Mouse (Mus musculus): Measurements from ENCODE around the gene Clasp1.

DNA sequence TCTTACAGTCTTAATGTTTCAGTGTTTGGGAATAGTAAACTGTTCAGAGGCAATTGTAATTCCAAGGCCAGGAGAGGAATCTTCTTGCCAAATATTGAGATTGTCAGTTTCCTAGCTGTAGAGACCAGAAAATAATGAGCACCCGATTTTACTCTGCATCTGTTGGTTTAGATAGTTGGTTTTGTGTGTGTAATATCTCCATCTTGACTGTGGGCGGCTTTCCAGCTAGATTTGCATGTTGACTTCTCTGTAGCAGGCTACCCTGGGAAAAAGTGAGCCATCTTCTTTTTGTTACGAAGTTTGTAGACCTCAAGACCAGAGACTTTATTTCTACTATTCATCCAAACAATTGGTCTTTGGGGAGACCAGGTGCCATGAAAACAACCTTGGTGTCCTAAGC lies 142.4 kb downstream of the Clasp1 start:
- TF ChIP-seq CTCF (IDR thresholded peaks at IDR 0.05; ENCODE audit: low read depth) (no peak), EP300 (IDR thresholded peaks at IDR 0.05; ENCODE audit: low read depth) (no peak)

All from heart, postnatal 0 days (tissue).